Mouse (Mus musculus): ENCODE data around the gene Bloc1s3.

The Bloc1s3 gene

DNA sequence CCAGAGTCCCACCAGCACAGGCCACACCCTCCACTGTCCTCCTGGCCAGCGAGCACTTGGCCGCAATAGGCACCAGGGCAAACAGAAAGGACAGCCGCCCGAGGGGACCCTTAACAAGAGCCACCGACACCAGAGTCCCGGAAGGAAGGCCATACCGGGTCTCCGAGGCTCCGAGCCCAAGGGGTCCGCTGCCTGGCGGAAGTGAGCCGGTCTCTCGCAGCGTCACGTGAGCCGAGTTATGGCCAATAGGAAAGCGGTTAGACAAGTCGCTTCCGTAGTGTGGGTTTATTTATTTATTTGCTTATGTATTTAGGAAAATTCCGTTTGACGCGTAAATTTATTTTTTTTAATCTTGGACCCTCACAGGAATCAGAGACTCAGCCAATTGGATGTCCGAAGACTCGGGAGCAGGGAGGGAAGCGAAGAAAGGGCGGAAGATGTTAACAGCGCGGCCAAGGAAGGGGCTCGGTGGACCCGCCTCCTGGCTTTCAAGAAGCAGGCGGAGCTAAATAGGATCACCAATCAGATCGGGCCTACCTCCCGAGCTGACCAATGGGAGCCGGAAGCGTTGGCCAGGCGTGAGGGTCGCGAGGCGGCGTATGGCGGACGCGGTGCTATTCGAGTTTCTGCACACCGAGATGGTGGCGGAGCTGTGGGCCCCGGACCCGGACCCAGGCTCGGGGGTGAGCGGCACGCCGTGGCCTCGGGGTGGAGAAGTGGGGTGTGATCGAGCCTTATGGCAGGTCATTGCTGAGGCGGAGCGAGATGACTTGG, at the start of gene Bloc1s3, which contains the start of gene Trappc6a:
TSS of gene Bloc1s3 (minus strand) at position 218 of the 774 bp plus-strand sequence.
TSS of gene Trappc6a (plus strand) at position 246 of the 774 bp plus-strand sequence.
- peak; percentile 100 for DNase-seq

DNA sequence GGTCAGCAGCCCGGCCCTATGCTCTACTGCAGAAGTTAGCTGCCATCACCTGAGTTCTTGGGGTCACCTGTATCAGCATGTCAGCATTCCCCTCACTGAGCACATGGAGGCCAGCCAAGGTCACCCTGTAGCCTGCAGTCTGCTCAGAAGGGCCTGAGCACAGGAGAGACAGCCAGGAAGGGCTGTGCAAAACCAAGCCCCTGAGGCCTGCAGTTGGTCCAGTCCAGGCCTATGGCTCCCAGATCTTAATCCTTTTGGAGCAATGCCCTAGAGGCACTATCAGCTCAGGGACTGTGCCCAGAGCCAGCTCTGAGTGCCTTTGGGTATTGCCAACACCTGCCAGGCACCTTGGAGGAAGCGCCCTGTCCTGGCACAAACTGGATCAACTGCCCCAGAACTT, 48.9 kb upstream of the Bloc1s3 start:
- peak; percentile 92 for DNase-seq

GRCm38 (mm10) chr7:19554168-19554567, 46.0 kb upstream of the Bloc1s3 start:
- DNase-seq: no peak

DNA sequence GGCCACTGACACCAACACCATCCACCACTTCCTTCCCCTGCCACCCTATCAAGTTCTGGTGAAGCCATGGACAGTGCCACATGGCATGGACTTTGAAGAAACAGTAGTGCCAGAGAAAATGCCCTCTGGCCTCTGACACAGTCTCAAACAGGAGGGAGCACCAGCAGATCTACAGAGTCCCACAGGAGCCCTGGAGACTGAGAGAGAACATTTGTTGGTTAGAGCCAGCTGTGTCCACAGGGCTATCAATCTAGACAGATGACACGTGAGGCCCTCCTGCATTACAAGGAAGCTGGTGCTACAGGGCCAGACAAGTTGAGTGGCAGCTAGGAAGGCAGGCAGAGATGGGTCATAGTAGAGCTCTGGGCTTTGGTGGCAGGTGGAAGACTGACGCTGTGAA, 44.3 kb upstream of the Bloc1s3 start:
- DNase-seq: no peak

- DNase-seq: no peak
Observed at GRCm38 (mm10) chr7:19551634-19552033, 43.5 kb upstream of the Bloc1s3 start.

DNA sequence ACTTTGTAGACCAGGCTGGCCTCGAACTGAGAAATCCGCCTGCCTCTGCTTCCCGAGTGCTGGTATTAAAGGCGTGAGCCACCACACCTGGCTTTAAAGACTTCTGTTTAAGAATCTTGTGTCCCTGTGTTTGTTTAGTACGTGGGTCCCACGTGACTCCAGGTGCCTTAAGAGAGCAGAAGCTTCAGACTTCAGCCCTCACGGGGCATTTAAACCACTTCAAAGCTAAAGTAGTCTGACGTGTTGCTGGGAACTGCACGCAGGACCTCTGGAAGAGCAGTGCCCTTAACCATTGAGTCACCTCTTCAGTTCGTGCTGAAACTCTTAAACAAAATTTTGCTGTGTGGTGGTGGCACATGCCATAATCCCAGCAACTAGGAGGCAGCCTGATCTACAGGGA, 41.2 kb upstream of the Bloc1s3 start:
- DNase-seq: no peak

GRCm38 (mm10) chr7:19547344-19547969, 39.3 kb upstream of the Bloc1s3 start:
- DNase-seq: peak; percentile 79

- peak; percentile 77 for DNase-seq
Observed at GRCm38 (mm10) chr7:19546007-19546406, 37.8 kb upstream of the Bloc1s3 start.

- no peak for DNase-seq
Observed at GRCm38 (mm10) chr7:19543584-19543983, 35.4 kb upstream of the Bloc1s3 start.

GRCm38 (mm10) chr7:19542155-19542691, 34.1 kb upstream of the Bloc1s3 start:
- DNase-seq: no peak

GRCm38 (mm10) chr7:19541681-19542154, 33.6 kb upstream of the Bloc1s3 start:
- no peak for DNase-seq

DNA sequence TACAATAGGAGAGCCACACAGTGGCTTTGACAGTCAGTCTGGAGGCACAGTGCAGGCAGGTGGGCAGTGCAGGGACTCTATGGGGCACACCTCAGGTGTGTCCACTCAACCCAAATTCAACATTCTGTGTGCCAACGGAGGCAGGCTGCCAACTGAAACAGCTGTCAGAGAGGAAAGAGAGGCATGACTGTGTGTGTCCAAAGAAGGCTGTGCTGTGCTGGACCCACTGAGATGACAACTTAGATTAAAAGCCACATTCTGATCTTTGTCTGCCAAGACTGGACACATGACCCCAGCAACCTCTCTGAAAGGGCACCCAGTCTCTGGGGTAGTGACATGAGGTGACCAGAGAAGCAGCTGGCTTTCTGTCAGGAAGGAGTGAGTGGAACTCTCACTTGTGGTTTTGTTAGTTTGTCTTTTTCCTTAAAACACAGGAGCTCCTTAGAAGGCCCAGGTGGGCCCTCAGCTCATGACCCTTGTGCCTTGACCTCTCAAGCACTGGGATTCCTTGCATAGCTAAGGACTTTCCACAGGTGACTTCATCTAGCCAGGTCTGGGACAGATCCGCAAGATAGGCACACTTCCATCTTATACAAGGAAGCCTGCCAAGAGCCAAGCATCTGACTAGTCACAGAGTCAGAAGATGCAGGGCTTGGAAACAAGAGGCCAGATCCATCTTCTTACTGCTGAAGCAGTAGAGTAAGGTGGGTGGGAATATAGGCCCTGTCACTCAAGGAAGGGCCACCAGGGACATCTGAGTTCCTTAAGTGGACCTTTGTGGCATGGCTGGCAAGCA, 32.8 kb upstream of the Bloc1s3 start:
- no peak for DNase-seq

- no peak for DNase-seq
Observed at GRCm38 (mm10) chr7:19534676-19535075, 26.5 kb upstream of the Bloc1s3 start.

- DNase-seq: no peak
Observed at GRCm38 (mm10) chr7:19532240-19532639, 24.1 kb upstream of the Bloc1s3 start.

GRCm38 (mm10) chr7:19531077-19531476, 22.9 kb upstream of the Bloc1s3 start:
- no peak for DNase-seq

GRCm38 (mm10) chr7:19525105-19525481, 16.9 kb upstream of the Bloc1s3 start:
- DNase-seq: no peak

GRCm38 (mm10) chr7:19524420-19525104, 16.4 kb upstream of the Bloc1s3 start:
- no peak for DNase-seq

DNA sequence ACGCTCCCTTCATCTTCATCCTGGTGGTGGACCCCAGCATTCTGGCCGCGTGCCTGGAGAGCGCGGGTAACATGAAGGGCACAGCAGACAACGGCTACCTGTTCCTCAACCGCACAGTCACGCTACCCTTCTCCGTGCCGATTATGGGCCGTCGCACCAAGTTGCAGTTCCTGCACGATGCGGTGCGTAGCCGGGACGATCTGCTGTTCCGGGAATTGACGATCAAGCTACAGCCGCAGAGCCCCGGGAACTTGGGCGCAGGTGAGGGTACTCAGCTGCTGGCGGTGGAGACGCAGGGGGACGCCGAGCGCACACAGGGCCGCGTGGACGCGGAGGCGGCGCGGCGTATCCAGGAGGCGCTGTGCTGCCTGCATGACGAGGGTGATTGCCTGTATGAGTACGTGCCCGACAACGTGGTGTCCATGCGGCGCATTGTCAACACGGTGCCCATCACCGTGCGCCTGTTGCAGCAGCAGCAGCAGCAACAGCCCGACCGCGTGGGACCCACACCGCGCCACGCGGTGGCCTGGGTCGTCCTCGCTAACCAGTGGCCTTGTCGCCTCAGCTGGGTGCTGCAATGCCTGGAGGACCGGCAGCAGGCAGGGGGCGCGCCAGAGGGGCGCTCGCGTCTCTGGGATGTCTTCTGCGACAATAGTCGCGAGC, 15.7 kb upstream of the Bloc1s3 start:
- DNase-seq: peak; percentile 93

DNA sequence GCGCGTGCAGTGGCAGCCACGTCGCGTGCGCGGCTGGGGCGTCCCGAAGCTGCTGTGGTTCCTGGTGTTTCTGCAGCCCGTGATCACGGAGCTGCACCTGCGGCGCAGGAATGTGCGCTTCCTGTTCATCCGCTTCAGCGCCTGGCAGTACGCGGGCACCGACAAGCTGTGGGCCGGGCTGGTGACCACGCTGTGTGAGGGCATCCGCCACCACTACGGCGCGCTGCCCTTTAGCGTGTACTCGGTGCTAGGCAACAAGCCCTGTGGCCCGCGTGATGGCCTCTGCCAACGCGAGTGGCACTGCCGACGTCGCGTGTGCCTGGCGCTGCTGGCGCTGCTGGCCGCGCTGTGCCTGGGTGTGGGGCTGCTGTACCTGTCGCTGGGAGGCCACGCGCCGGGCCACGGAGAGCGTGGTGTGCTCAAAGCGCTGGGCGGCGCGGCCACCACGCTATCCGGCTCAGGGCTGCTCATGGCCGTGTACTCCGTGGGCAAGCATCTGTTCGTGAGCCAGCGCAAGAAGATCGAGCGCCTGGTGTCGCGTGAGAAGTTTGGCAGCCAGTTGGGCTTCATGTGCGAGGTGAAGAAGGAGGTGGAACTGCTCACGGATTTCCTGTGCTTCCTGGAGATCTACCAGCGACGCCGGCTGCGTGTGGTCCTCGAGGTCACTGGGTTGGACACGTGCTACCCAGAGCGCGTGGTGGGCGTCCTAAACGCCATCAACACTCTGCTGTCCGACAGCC, 15.0 kb upstream of the Bloc1s3 start:
- DNase-seq: no peak

GRCm38 (mm10) chr7:19520032-19520431, 11.9 kb upstream of the Bloc1s3 start:
- no peak for DNase-seq
